Mouse (Mus musculus) liver, adult 2 months (tissue): ENCODE results near the gene Acvr1. TPM values are rescaled to one million over a fixed set of nuclear protein-coding genes. Genes with fewer than 3 reads are reported as not detected.

Experiments used
- DNase-seq: peaks from one replicate; pipeline ENCODE4 v3.0.0-alpha.2; 2011; ENCODE audit warnings: low read depth, low spot score; ENCODE audit errors: extremely low read depth
- H3K27ac ChIP-seq: fragments of 200-500 bp; replicated peaks from 2 replicates; pipeline ENCODE4 v1.5.1; 2012; ENCODE audit warnings: low read depth, mild to moderate bottlenecking, control low read depth, inconsistent platforms, low read length; ENCODE audit not compliant: insufficient read depth
- H3K27me3 ChIP-seq: fragments of 200-500 bp; 2 replicates; pipeline ENCODE4 v1.6.1; 2012; ENCODE audit warnings: mild to moderate bottlenecking, moderate library complexity, low read length, inconsistent platforms; ENCODE audit not compliant: control insufficient read depth, insufficient read depth
- H3K36me3 ChIP-seq: fragments of 200-500 bp; 2 replicates; pipeline ENCODE4 v1.6.1; 2012; ENCODE audit warnings: low read length, inconsistent platforms; ENCODE audit not compliant: control insufficient read depth, insufficient read depth
- H3K4me1 ChIP-seq: fragments of 200-500 bp; 2 replicates; pipeline ENCODE4 v1.6.1; 2011; ENCODE audit warnings: low read length; ENCODE audit not compliant: control insufficient read depth, insufficient read depth
- H3K4me3 ChIP-seq: fragments of 200-500 bp; 2 replicates; pipeline ENCODE4 v1.5.1; 2011; ENCODE audit warnings: low read depth, mild to moderate bottlenecking, control low read depth, low read length, moderate library complexity; ENCODE audit not compliant: insufficient read depth
- H3K79me2 ChIP-seq: fragments of 200-500 bp; 2 replicates; pipeline ENCODE4 v1.6.1; 2012; ENCODE audit warnings: inconsistent platforms, mild to moderate bottlenecking, low read length, moderate library complexity; ENCODE audit not compliant: control insufficient read depth, insufficient read depth
- H3K9ac ChIP-seq: fragments of 200-500 bp; 2 replicates; pipeline ENCODE4 v1.6.1; 2012; ENCODE audit warnings: low read depth, mild to moderate bottlenecking, control low read depth, inconsistent platforms, low read length
- CTCF ChIP-seq: fragments of 200-500 bp; IDR thresholded peaks from 2 replicates; pipeline ENCODE4 v1.5.1; 2011; ENCODE audit warnings: low read depth, low read length, control low read depth
- POLR2A ChIP-seq: fragments of 200-500 bp; IDR thresholded peaks from 2 replicates; pipeline ENCODE4 v1.6.1; 2011; ENCODE audit warnings: low read length, control low read depth; ENCODE audit not compliant: insufficient read depth; ENCODE audit errors: extremely low read depth
- WGBS: fragments of 180-500 bp; shearing (Covaris S2); methylation state at CpG from one replicate; pipeline ENCODE4 v1.1.7; 2018; 5-methylcytosine and 5-hydroxymethylcytosine counted together
- polyA plus RNA-seq: library from polyadenylated mRNA; depleted of rRNA; stranded (reverse); fragments of >200 nt; gene quantifications from 2 replicates; pipeline ENCODE4 v1.2.3, GENCODE M21; 2012
- total RNA-seq: library from RNA; depleted of rRNA; stranded (reverse); fragments of >200 nt; gene quantifications from 2 replicates; pipeline ENCODE4 v1.2.3, GENCODE M21; 2014

Gene Acvr1
- total and polyA plus RNA-seq, 2 experiments, result 5.7 to 8.4 TPM

- WGBS, result 93% methylated on average over 11 of the region's 11 CpGs
- DNase-seq, result no peak
Observed at GRCm38 (mm10) chr2:58514489-58514888, 52.5 kb downstream of the Acvr1 start.

GRCm38 (mm10) chr2:58513212-58513611 is 53.7 kb downstream of the Acvr1 start:
- H3K27ac ChIP-seq, result peak overlapping the region; percentile 49; the same call in 1 of the 2 replicates
- peak; percentile 97 for DNase-seq
- no peaks in the 10 kb centered on the region; the same call in 1 of the 2 replicates for H3K36me3 ChIP-seq
- peaks cover 30% of the 10 kb centered on the region for H3K79me2 ChIP-seq
- no peak overlapping the region for H3K9ac ChIP-seq
- peaks cover 16% of the 10 kb centered on the region for H3K4me1 ChIP-seq
- no peak overlapping the region for H3K4me3 ChIP-seq
- TF ChIP-seq CTCF, result no peak
- no peak for TF ChIP-seq POLR2A
- 8% methylated on average over 3 of the region's 3 CpGs for WGBS
- H3K27me3 ChIP-seq, result no peaks in the 10 kb centered on the region

More at GRCm38 (mm10) chr2:58514489-58514888, 52.5 kb downstream of the Acvr1 start:
- no peak overlapping the region for H3K4me3 ChIP-seq
- H3K4me1 ChIP-seq, result peaks cover 16% of the 10 kb centered on the region
- peaks cover 32% of the 10 kb centered on the region for H3K79me2 ChIP-seq
- TF ChIP-seq POLR2A (no peak), CTCF (no peak)
- no peak overlapping the region for H3K9ac ChIP-seq
- no peaks in the 10 kb centered on the region; the same call in 1 of the 2 replicates for H3K36me3 ChIP-seq
- H3K27ac ChIP-seq, result no peak overlapping the region
- H3K27me3 ChIP-seq, result no peaks in the 10 kb centered on the region

DNA sequence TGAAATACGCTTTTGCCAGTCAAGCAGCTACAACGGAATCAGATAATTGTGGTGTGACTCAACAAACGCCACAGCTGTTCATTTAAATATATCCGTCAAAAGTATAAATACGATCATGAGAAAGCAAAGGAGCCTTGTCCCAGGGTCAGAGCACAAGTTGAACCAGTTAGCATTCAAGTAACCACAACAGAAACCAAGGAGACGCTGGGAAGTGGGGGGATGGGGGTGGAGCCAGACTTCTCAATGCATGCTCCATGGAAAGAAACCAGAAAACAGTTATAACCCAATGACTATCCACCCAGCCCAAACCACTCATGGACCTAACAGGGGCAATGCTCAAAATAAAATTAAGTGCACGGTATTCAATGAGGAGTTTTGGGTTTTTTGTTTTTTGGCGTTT is 56.8 kb downstream of the Acvr1 start:
- Histone ChIP-seq H3K4me3 (no peak overlapping the region), H3K4me1 (peaks cover 11% of the 10 kb centered on the region), H3K36me3 (no peaks in the 10 kb centered on the region; the same call in 1 of the 2 replicates), H3K9ac (no peak overlapping the region), H3K27ac (no peak overlapping the region), H3K27me3 (no peaks in the 10 kb centered on the region), H3K79me2 (peaks cover 35% of the 10 kb centered on the region)
- WGBS, result 83% methylated on average over 8 of the region's 8 CpGs
- DNase-seq, result no peak
- TF ChIP-seq POLR2A (no peak), CTCF (no peak)

GRCm38 (mm10) chr2:58505306-58506090 is 61.5 kb downstream of the Acvr1 start:
- TF ChIP-seq CTCF, result no peak
- no peak for TF ChIP-seq POLR2A
- no peak overlapping the region for H3K4me3 ChIP-seq
- 86% methylated on average over 9 of the region's 9 CpGs for WGBS

DNA sequence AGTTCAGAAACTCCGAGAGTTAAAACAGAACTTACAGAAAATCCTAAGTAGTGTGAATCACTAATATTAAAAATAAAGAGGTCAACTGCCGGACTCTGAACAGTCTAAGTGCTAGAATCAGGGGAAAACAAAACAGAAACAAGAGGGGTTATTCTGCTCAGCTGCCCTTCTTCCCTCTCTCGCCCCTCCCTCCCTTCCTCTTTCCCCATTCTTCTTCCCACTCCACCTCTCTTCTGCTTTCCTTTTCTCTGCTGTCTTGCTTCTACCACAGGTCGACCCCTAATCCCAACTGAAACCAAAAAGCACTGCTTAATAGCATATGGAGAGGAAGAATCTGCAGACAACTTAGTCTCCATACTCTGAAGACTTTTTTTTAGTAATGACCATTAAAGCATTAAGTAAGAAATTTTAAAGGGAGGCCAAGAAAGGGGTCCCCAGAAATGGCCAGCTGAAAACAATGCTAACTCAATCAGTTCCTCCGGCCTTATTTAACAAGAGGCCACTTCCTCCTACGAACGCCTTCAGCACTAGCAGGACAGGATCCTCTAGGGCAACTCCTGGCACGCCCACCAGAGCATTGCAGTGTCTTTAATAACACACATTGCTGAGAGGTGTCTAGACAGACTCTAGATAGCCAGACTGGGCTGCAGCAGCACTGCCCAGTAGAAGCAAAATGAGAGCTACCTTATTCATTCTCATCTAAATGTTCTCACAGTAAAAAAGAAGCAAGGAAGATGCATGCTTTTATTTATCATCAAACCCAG is 70.1 kb downstream of the Acvr1 start:
- no peaks in the 10 kb centered on the region for H3K4me1 ChIP-seq
- TF ChIP-seq POLR2A (no peak), CTCF (no peak)
- no peaks in the 10 kb centered on the region for H3K36me3 ChIP-seq
- no peak overlapping the region for H3K27ac ChIP-seq
- H3K79me2 ChIP-seq, result peaks cover 12% of the 10 kb centered on the region
- no peaks in the 10 kb centered on the region for H3K27me3 ChIP-seq
- H3K4me3 ChIP-seq, result no peak overlapping the region
- WGBS, result 80% methylated on average over 8 of the region's 8 CpGs
- H3K9ac ChIP-seq, result no peak overlapping the region
- DNase-seq, result no peak

More at GRCm38 (mm10) chr2:58505306-58506090, 61.5 kb downstream of the Acvr1 start:
- Histone ChIP-seq H3K27me3 (no peaks in the 10 kb centered on the region), H3K27ac (no peak overlapping the region), H3K9ac (no peak overlapping the region), H3K79me2 (peaks cover 38% of the 10 kb centered on the region), H3K4me1 (no peaks in the 10 kb centered on the region; the same call in 1 of the 2 replicates), H3K36me3 (no peaks in the 10 kb centered on the region; the same call in 1 of the 2 replicates)
- DNase-seq, result no peak
